Mouse (Mus musculus): Measurements from ENCODE around the gene Gm7929. TPM values are rescaled to one million over a fixed set of nuclear protein-coding genes. Genes with fewer than 3 reads are reported as not detected.
"Not testable (repeated sequence)": the region's sequence is repeated elsewhere in the genome, so short reads cannot be mapped to it uniquely, and the experiment has no call there.

The Gm7929 gene
- not detected in 2 replicates for polyA plus RNA-seq (2011; ENCODE audit: insufficient read depth, insufficient read length, low read depth, missing spikeins)

- H3K4me1 ChIP-seq (ENCODE audit: control insufficient read depth, insufficient read depth, low read length); H3K4me3 ChIP-seq (ENCODE audit: low read depth, low read length); H3K27me3 ChIP-seq (ENCODE audit: control insufficient read depth, insufficient read depth, low read length, poor library complexity, severe bottlenecking); H3K36me3 ChIP-seq (ENCODE audit: control insufficient read depth, insufficient read depth, low read length, poor library complexity, severe bottlenecking); H3K9ac ChIP-seq (ENCODE audit: low read depth, poor library complexity, severe bottlenecking); H3K9me3 ChIP-seq (replicated peaks; ENCODE audit: control insufficient read depth, insufficient read depth, low read length, poor library complexity, severe bottlenecking); H3K27ac ChIP-seq (ENCODE audit: insufficient read depth, low read length): not testable (repeated sequence)
Measured at GRCm38 (mm10) chr14:41750514-41750913, at the start of gene Gm7929. Gm7929 (minus strand) TSS chr14:41750614.

GRCm38 (mm10) chr14:41772341-41772740, 21.9 kb upstream of the Gm7929 start, which contains the start of gene Gm47189:
Gm47189 (minus strand) TSS chr14:41772441.
- not testable (repeated sequence) for H3K9me3 ChIP-seq (replicated peaks; ENCODE audit: control insufficient read depth, insufficient read depth, low read length, poor library complexity, severe bottlenecking); H3K4me3 ChIP-seq (ENCODE audit: low read depth, low read length); H3K27me3 ChIP-seq (ENCODE audit: control insufficient read depth, insufficient read depth, low read length, poor library complexity, severe bottlenecking); H3K36me3 ChIP-seq (ENCODE audit: control insufficient read depth, insufficient read depth, low read length, poor library complexity, severe bottlenecking); H3K4me1 ChIP-seq (ENCODE audit: control insufficient read depth, insufficient read depth, low read length); H3K27ac ChIP-seq (ENCODE audit: insufficient read depth, low read length); H3K9ac ChIP-seq (ENCODE audit: low read depth, poor library complexity, severe bottlenecking)

DNA sequence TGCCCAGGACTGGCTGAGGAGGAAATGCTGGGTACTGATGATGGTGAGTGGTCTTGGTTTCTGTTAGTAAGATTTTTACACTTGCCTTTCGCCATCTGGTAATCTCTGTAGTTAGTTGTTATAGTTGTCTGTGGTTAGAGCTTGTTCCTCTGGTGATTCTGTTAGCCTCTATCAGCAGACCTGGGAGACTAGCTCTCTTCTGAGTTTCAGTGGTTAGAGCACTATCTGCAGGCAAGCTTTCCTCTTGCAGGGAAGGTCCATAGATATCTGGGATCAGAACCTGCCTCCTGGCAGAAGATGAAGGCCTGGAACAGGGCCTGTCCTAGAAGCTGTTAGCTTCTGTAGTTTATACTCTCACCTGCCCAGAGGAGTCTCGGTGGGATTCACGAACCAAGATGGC, 5.5 kb upstream of the Gm7929 start:
- H3K27me3 ChIP-seq (ENCODE audit: control insufficient read depth, insufficient read depth, low read length, poor library complexity, severe bottlenecking); H3K4me3 ChIP-seq (ENCODE audit: low read depth, low read length); H3K27ac ChIP-seq (ENCODE audit: insufficient read depth, low read length); H3K4me1 ChIP-seq (ENCODE audit: control insufficient read depth, insufficient read depth, low read length); H3K9ac ChIP-seq (ENCODE audit: low read depth, poor library complexity, severe bottlenecking); H3K36me3 ChIP-seq (ENCODE audit: control insufficient read depth, insufficient read depth, low read length, poor library complexity, severe bottlenecking); H3K9me3 ChIP-seq (replicated peaks; ENCODE audit: control insufficient read depth, insufficient read depth, low read length, poor library complexity, severe bottlenecking): not testable (repeated sequence)

GRCm38 (mm10) chr14:41723437-41723836, 27.0 kb downstream of the Gm7929 start:
- H3K4me3 ChIP-seq (ENCODE audit: low read depth, low read length): peak overlapping the region; percentile 29
- not testable (repeated sequence) for H3K4me1 ChIP-seq (ENCODE audit: control insufficient read depth, insufficient read depth, low read length); H3K9me3 ChIP-seq (replicated peaks; ENCODE audit: control insufficient read depth, insufficient read depth, low read length, poor library complexity, severe bottlenecking); H3K27ac ChIP-seq (ENCODE audit: insufficient read depth, low read length); H3K36me3 ChIP-seq (ENCODE audit: control insufficient read depth, insufficient read depth, low read length, poor library complexity, severe bottlenecking); H3K27me3 ChIP-seq (ENCODE audit: control insufficient read depth, insufficient read depth, low read length, poor library complexity, severe bottlenecking); H3K9ac ChIP-seq (ENCODE audit: low read depth, poor library complexity, severe bottlenecking)

DNA sequence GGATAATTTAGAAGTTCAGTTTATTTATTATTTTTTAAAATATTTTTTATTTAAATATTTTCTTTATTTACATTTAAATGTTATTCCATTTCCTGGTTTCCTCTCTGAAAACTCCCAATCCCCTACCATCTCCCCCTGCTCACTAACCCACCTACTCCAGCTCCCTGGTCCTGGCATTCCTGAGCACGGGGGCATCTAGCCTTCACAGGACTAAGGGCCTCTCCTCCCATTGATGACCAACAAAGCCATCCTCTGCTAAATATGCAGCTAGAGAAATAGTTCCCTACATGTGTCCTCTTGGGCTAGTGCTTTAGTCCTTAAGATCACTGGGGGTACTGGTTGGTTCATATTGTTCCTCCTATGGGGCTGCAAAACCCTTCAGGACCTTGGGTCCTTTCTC, 33.2 kb downstream of the Gm7929 start:
- not testable (repeated sequence) for H3K27me3 ChIP-seq (ENCODE audit: control insufficient read depth, insufficient read depth, low read length, poor library complexity, severe bottlenecking); H3K27ac ChIP-seq (ENCODE audit: insufficient read depth, low read length); H3K36me3 ChIP-seq (ENCODE audit: control insufficient read depth, insufficient read depth, low read length, poor library complexity, severe bottlenecking); H3K4me1 ChIP-seq (ENCODE audit: control insufficient read depth, insufficient read depth, low read length); H3K9me3 ChIP-seq (replicated peaks; ENCODE audit: control insufficient read depth, insufficient read depth, low read length, poor library complexity, severe bottlenecking); H3K4me3 ChIP-seq (ENCODE audit: low read depth, low read length); H3K9ac ChIP-seq (ENCODE audit: low read depth, poor library complexity, severe bottlenecking)

DNA sequence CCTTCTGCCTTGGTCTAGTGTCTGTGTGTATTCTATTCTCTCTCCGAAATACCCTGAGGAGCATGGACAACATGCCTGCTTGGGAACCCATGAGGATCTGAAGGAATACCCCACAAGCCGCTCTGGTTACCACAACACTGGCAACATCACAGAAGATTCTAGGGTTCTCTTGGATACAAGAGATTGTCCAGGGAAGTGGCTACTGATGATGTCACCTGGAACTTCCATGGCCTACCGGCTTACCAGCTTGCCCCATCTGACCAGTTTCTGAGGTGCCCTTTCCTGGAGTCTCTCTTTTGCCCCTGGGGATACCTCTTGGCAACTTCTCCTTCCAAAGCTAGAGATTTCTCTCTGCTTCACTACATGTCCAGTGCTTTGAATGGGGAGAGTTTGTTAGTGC, 48.6 kb downstream of the Gm7929 start, which contains the start of gene Gm8068:
Gene Gm8068 (minus strand): TSS at position 101 of the 400 bp plus-strand sequence.
- H3K27me3 ChIP-seq (ENCODE audit: control insufficient read depth, insufficient read depth, low read length, poor library complexity, severe bottlenecking); H3K4me3 ChIP-seq (ENCODE audit: low read depth, low read length); H3K4me1 ChIP-seq (ENCODE audit: control insufficient read depth, insufficient read depth, low read length); H3K9ac ChIP-seq (ENCODE audit: low read depth, poor library complexity, severe bottlenecking); H3K9me3 ChIP-seq (replicated peaks; ENCODE audit: control insufficient read depth, insufficient read depth, low read length, poor library complexity, severe bottlenecking); H3K27ac ChIP-seq (ENCODE audit: insufficient read depth, low read length); H3K36me3 ChIP-seq (ENCODE audit: control insufficient read depth, insufficient read depth, low read length, poor library complexity, severe bottlenecking): not testable (repeated sequence)

Other genes with a start within 250 kb of the Gm7929 start
- gene Gm7970, start 195.0 kb downstream of the Gm7929 start, polyA plus RNA-seq (2011; ENCODE audit: insufficient read depth, insufficient read length, low read depth, missing spikeins): not detected in 2 replicates
- not detected in 2 replicates for gene 1700049E17Rik2, start 177.4 kb downstream of the Gm7929 start, polyA plus RNA-seq (2011; ENCODE audit: insufficient read depth, insufficient read length, low read depth, missing spikeins)
- gene Gm3072, start 126.0 kb downstream of the Gm7929 start, polyA plus RNA-seq (2011; ENCODE audit: insufficient read depth, insufficient read length, low read depth, missing spikeins): not detected in 2 replicates
- gene Gm3676, start 104.1 kb downstream of the Gm7929 start, polyA plus RNA-seq (2011; ENCODE audit: insufficient read depth, insufficient read length, low read depth, missing spikeins): not detected in 2 replicates
- gene Gm8068, start 48.7 kb downstream of the Gm7929 start, polyA plus RNA-seq (2011; ENCODE audit: insufficient read depth, insufficient read length, low read depth, missing spikeins): not detected in 2 replicates
- gene Gm47189, start 21.8 kb upstream of the Gm7929 start, polyA plus RNA-seq (2011; ENCODE audit: insufficient read depth, insufficient read length, low read depth, missing spikeins): not detected in 2 replicates
- gene Gm7980, start 156.7 kb upstream of the Gm7929 start, polyA plus RNA-seq (2011; ENCODE audit: insufficient read depth, insufficient read length, low read depth, missing spikeins): not detected in 2 replicates
- not detected in 2 replicates for gene 1700049E17Rik1, start 174.3 kb upstream of the Gm7929 start, polyA plus RNA-seq (2011; ENCODE audit: insufficient read depth, insufficient read length, low read depth, missing spikeins)
- gene 1700024B05Rik, start 193.4 kb upstream of the Gm7929 start, polyA plus RNA-seq (2011; ENCODE audit: insufficient read depth, insufficient read length, low read depth, missing spikeins): 0.55 TPM in 1 of 2 replicates, not detected in the other
- not detected in 2 replicates for gene Gm6401, start 217.3 kb upstream of the Gm7929 start, polyA plus RNA-seq (2011; ENCODE audit: insufficient read depth, insufficient read length, low read depth, missing spikeins)
- gene Gm3543, start 232.7 kb upstream of the Gm7929 start, polyA plus RNA-seq (2011; ENCODE audit: insufficient read depth, insufficient read length, low read depth, missing spikeins): not detected in 2 replicates